Mouse (Mus musculus) midbrain, embryonic 13.5 days (tissue): ENCODE measurements around the gene Pold2. TPM values are rescaled to one million over a fixed set of nuclear protein-coding genes. Genes with fewer than 3 reads are reported as not detected.

Source experiments
- ATAC-seq: fragments of 200-750 bp; cut with Nextera tagmentation; 2 replicates; pipeline ENCODE4 v1.8.0; 2017; ENCODE audit warnings: mild to moderate bottlenecking, moderate TSS enrichment, moderate library complexity
- H3K27ac ChIP-seq: fragments of 300-500 bp; sonication (generic); 2 replicates; pipeline ENCODE4 v1.5.1; 2015; ENCODE audit warnings: inconsistent platforms, mild to moderate bottlenecking, moderate library complexity
- H3K27me3 ChIP-seq: fragments of 300-500 bp; sonication (generic); 2 replicates; pipeline ENCODE4 v1.6.1; 2015; ENCODE audit warnings: mild to moderate bottlenecking, inconsistent platforms
- H3K36me3 ChIP-seq: fragments of 300-500 bp; sonication (generic); 2 replicates; pipeline ENCODE4 v1.6.1; 2015; ENCODE audit warnings: mild to moderate bottlenecking, inconsistent platforms
- H3K4me1 ChIP-seq: fragments of 300-500 bp; sonication (generic); replicated peaks from 2 replicates; pipeline ENCODE4 v1.6.1; 2015; ENCODE audit warnings: inconsistent platforms
- H3K4me2 ChIP-seq: fragments of 300-500 bp; sonication (generic); replicated peaks from 2 replicates; pipeline ENCODE4 v1.6.1; 2015; ENCODE audit warnings: moderate library complexity, mild to moderate bottlenecking, inconsistent platforms
- H3K4me3 ChIP-seq: fragments of 300-500 bp; sonication (generic); replicated peaks from 2 replicates; pipeline ENCODE4 v1.5.1; 2015; ENCODE audit warnings: mild to moderate bottlenecking, inconsistent platforms
- H3K9ac ChIP-seq: fragments of 300-500 bp; sonication (generic); replicated peaks from 2 replicates; pipeline ENCODE4 v1.6.1; 2015; ENCODE audit warnings: mild to moderate bottlenecking, inconsistent platforms
- H3K9me3 ChIP-seq: fragments of 300-500 bp; sonication (generic); 2 replicates; pipeline ENCODE4 v1.6.1; 2016; ENCODE audit warnings: mild to moderate bottlenecking, inconsistent platforms
- WGBS: fragments of 180-500 bp; shearing (Covaris S2); methylation state at CpG from one replicate; pipeline ENCODE4 v1.1.7; 2015; 5-methylcytosine and 5-hydroxymethylcytosine counted together
- polyA plus RNA-seq: library from polyadenylated mRNA; unstranded; fragments of >200 nt; fragmentation: Nextera tagmentation; extraction: Ambion mirVana; gene quantifications from 2 replicates; pipeline ENCODE4 v1.2.1, GENCODE M21; 2015

Pold2 gene
- polyA plus RNA-seq, 1 experiment from 2014 or later = 63.0 TPM

- Histone ChIP-seq H3K4me2 (no peak overlapping the region), H3K27ac (no peak overlapping the region), H3K4me1 (no peaks in the 10 kb centered on the region), H3K9me3 (no peaks in the 10 kb centered on the region), H3K36me3 (peaks cover 59% of the 10 kb centered on the region), H3K9ac (no peak overlapping the region), H3K27me3 (no peaks in the 10 kb centered on the region), H3K4me3 (no peak overlapping the region)
- WGBS = 90% methylated on average over 16 of the region's 16 CpGs
- no peak for ATAC-seq
These were observed 8.0 kb downstream of the Pold2 start for GRCm38 (mm10) chr11:5870069-5870468.

- Histone ChIP-seq H3K4me3 (no peak overlapping the region), H3K27ac (no peak overlapping the region), H3K9me3 (no peaks in the 10 kb centered on the region), H3K9ac (no peak overlapping the region), H3K4me1 (no peaks in the 10 kb centered on the region), H3K4me2 (no peak overlapping the region), H3K27me3 (no peaks in the 10 kb centered on the region), H3K36me3 (peaks cover 52% of the 10 kb centered on the region)
- no peak for ATAC-seq
- WGBS = 95% methylated on average over 16 of the region's 16 CpGs
These were observed 8.8 kb downstream of the Pold2 start for GRCm38 (mm10) chr11:5869331-5869730.

GRCm38 (mm10) chr11:5868324-5868723 is 9.8 kb downstream of the Pold2 start:
- no peak overlapping the region for H3K4me2 ChIP-seq
- H3K4me3 ChIP-seq = no peak overlapping the region
- H3K27ac ChIP-seq = no peak overlapping the region
- 94% methylated on average over 12 of the region's 12 CpGs for WGBS
- peaks cover 5% of the 10 kb centered on the region; the same call in 1 of the 2 replicates for H3K27me3 ChIP-seq
- H3K4me1 ChIP-seq = no peaks in the 10 kb centered on the region
- H3K36me3 ChIP-seq = peaks cover 42% of the 10 kb centered on the region
- H3K9me3 ChIP-seq = no peaks in the 10 kb centered on the region
- no peak for ATAC-seq
- no peak overlapping the region for H3K9ac ChIP-seq

- H3K9ac ChIP-seq = no peak overlapping the region
- peaks cover 30% of the 10 kb centered on the region for H3K36me3 ChIP-seq
- 85% methylated on average over 2 of the region's 2 CpGs for WGBS
- peaks cover 16% of the 10 kb centered on the region for H3K27me3 ChIP-seq
- H3K4me1 ChIP-seq = peaks cover 1% of the 10 kb centered on the region; the same call in 1 of the 2 replicates
- no peak overlapping the region for H3K4me3 ChIP-seq
- no peak for ATAC-seq
- no peaks in the 10 kb centered on the region for H3K9me3 ChIP-seq
- no peak overlapping the region for H3K4me2 ChIP-seq
- H3K27ac ChIP-seq = no peak overlapping the region
These were observed 10.9 kb downstream of the Pold2 start for GRCm38 (mm10) chr11:5867196-5867595.

- Histone ChIP-seq H3K9me3 (no peaks in the 10 kb centered on the region), H3K4me2 (peak overlapping the region; percentile 56), H3K27me3 (peaks cover 40% of the 10 kb centered on the region), H3K36me3 (no peaks in the 10 kb centered on the region), H3K27ac (no peak overlapping the region), H3K9ac (no peak overlapping the region), H3K4me3 (peak overlapping the region; percentile 34; the same call in 1 of the 2 replicates), H3K4me1 (peaks cover 11% of the 10 kb centered on the region)
- ATAC-seq = no peak
- 32% methylated on average over 15 of the region's 15 CpGs for WGBS
These were observed 15.5 kb downstream of the Pold2 start for GRCm38 (mm10) chr11:5862394-5863105.

- no peak for ATAC-seq
- Histone ChIP-seq H3K4me2 (peak within 1 kb of the TSS; percentile 56), H3K9me3 (no peaks in the 10 kb centered on the region), H3K4me3 (peak within 1 kb of the TSS; percentile 34), H3K27ac (no peak within 1 kb of the TSS), H3K36me3 (no peaks in the 10 kb centered on the region), H3K27me3 (peaks cover 40% of the 10 kb centered on the region), H3K9ac (peak within 1 kb of the TSS; percentile 57), H3K4me1 (peaks cover 11% of the 10 kb centered on the region)
- 4% methylated on average over 58 of the region's 59 CpGs for WGBS
These were observed 16.3 kb downstream of the Pold2 start, which contains the start of gene Aebp1 for GRCm38 (mm10) chr11:5861678-5862393. TSS of gene Aebp1 (plus strand) at chr11:5861947.

- no peaks in the 10 kb centered on the region for H3K36me3 ChIP-seq
- no peak overlapping the region for H3K4me2 ChIP-seq
- no peak for ATAC-seq
- no peak overlapping the region for H3K4me3 ChIP-seq
- no peaks in the 10 kb centered on the region for H3K9me3 ChIP-seq
- H3K27me3 ChIP-seq = peaks cover 40% of the 10 kb centered on the region
- peaks cover 11% of the 10 kb centered on the region for H3K4me1 ChIP-seq
- no peak overlapping the region for H3K9ac ChIP-seq
- 67% methylated on average over 6 of the region's 6 CpGs for WGBS
- H3K27ac ChIP-seq = no peak overlapping the region
These were observed 17.5 kb downstream of the Pold2 start for GRCm38 (mm10) chr11:5860639-5861038.

- H3K4me2 ChIP-seq = no peak overlapping the region
- no peak for ATAC-seq
- H3K9me3 ChIP-seq = no peaks in the 10 kb centered on the region
- peaks cover 11% of the 10 kb centered on the region for H3K4me1 ChIP-seq
- H3K4me3 ChIP-seq = no peak overlapping the region
- WGBS = 87% methylated on average over 13 of the region's 13 CpGs
- no peak overlapping the region for H3K27ac ChIP-seq
- H3K27me3 ChIP-seq = peaks cover 40% of the 10 kb centered on the region
- H3K36me3 ChIP-seq = no peaks in the 10 kb centered on the region
- H3K9ac ChIP-seq = no peak overlapping the region
These were observed 18.1 kb downstream of the Pold2 start for GRCm38 (mm10) chr11:5859883-5860550.

GRCm38 (mm10) chr11:5858723-5859122 is 19.4 kb downstream of the Pold2 start:
- whole genome bisulfite sequencing = 74% methylated on average over 1 of the region's 1 CpGs
- ATAC-seq = no peak
- no peaks in the 10 kb centered on the region for H3K36me3 ChIP-seq

GRCm38 (mm10) chr11:5856479-5857130 is 21.5 kb downstream of the Pold2 start:
- H3K9ac ChIP-seq = no peak overlapping the region
- H3K4me1 ChIP-seq = peaks cover 3% of the 10 kb centered on the region
- no peak overlapping the region for H3K4me2 ChIP-seq
- H3K36me3 ChIP-seq = no peaks in the 10 kb centered on the region
- H3K4me3 ChIP-seq = no peak overlapping the region
- no peak for ATAC-seq
- no peak overlapping the region for H3K27ac ChIP-seq
- H3K9me3 ChIP-seq = no peaks in the 10 kb centered on the region
- peaks cover 18% of the 10 kb centered on the region for H3K27me3 ChIP-seq
- 83% methylated on average over 8 of the region's 8 CpGs for WGBS

More at GRCm38 (mm10) chr11:5858723-5859122, 19.4 kb downstream of the Pold2 start:
- Histone ChIP-seq H3K4me1 (peaks cover 11% of the 10 kb centered on the region), H3K4me3 (no peak overlapping the region), H3K27ac (no peak overlapping the region), H3K9me3 (no peaks in the 10 kb centered on the region), H3K4me2 (no peak overlapping the region), H3K9ac (no peak overlapping the region), H3K27me3 (peaks cover 39% of the 10 kb centered on the region)

- Histone ChIP-seq H3K9ac (no peak overlapping the region), H3K4me3 (no peak overlapping the region), H3K4me1 (no peaks in the 10 kb centered on the region), H3K27me3 (peaks cover 11% of the 10 kb centered on the region), H3K4me2 (no peak overlapping the region), H3K27ac (no peak overlapping the region), H3K9me3 (no peaks in the 10 kb centered on the region), H3K36me3 (no peaks in the 10 kb centered on the region)
- 37% methylated on average over 7 of the region's 7 CpGs for WGBS
- peak; percentile 55 for ATAC-seq
These were observed 22.2 kb downstream of the Pold2 start for GRCm38 (mm10) chr11:5855902-5856301.
